Mouse (Mus musculus) cortical plate, adult 2 months (tissue): ENCODE measurements at regions not wholly inside any gene's neighbourhood (a gene's known extent, or its start where the extent isn't known, plus 50 kb on each side); places are given as distances from the start of the nearest gene placed in this dataset.

Experiments
- H3K27ac ChIP-seq: fragments of 200-500 bp; 2 replicates; pipeline ENCODE4 v1.5.1; 2012; ENCODE audit warnings: low read length, control low read depth, inconsistent platforms; ENCODE audit not compliant: insufficient read depth
- H3K4me1 ChIP-seq: fragments of 200-500 bp; 2 replicates; pipeline ENCODE4 v1.6.1; 2011; ENCODE audit warnings: low read length; ENCODE audit not compliant: control insufficient read depth, insufficient read depth
- H3K4me3 ChIP-seq: fragments of 200-500 bp; 2 replicates; pipeline ENCODE4 v1.5.1; 2011; ENCODE audit warnings: mild to moderate bottlenecking, low read length, control low read depth; ENCODE audit not compliant: insufficient read depth
- CTCF ChIP-seq: fragments of 200-500 bp; IDR thresholded peaks from 2 replicates; pipeline ENCODE4 v1.5.1; 2011; ENCODE audit warnings: mild to moderate bottlenecking, control low read depth, low read length; ENCODE audit not compliant: insufficient read depth; ENCODE audit errors: extremely low read depth
- POLR2A ChIP-seq: fragments of 200-500 bp; IDR thresholded peaks from 2 replicates; pipeline ENCODE4 v1.6.1; 2011; ENCODE audit warnings: mild to moderate bottlenecking, low read length, control low read depth; ENCODE audit not compliant: insufficient read depth; ENCODE audit errors: extremely low read depth

GRCm38 (mm10) chr7:34558615-34559343, 97.8 kb downstream of the Kctd15 start:
- Histone ChIP-seq H3K4me3 (no peak overlapping the region), H3K27ac (no peak overlapping the region), H3K4me1 (no peaks in the 10 kb centered on the region)
- no peak for TF ChIP-seq CTCF
- TF ChIP-seq POLR2A, result no peak

GRCm38 (mm10) chr7:34555196-34555595, 101.3 kb downstream of the Kctd15 start:
- Histone ChIP-seq H3K4me3 (no peak overlapping the region), H3K4me1 (no peaks in the 10 kb centered on the region), H3K27ac (no peak overlapping the region)
- TF ChIP-seq POLR2A (no peak), CTCF (no peak)

- TF ChIP-seq CTCF, result no peak
- no peak for TF ChIP-seq POLR2A
- no peak overlapping the region for H3K4me3 ChIP-seq
- no peak overlapping the region for H3K27ac ChIP-seq
- no peaks in the 10 kb centered on the region for H3K4me1 ChIP-seq
Observed at GRCm38 (mm10) chr7:34546609-34547316, 109.8 kb downstream of the Kctd15 start.

- H3K27ac ChIP-seq, result no peak overlapping the region
- H3K4me1 ChIP-seq, result no peaks in the 10 kb centered on the region
- no peak overlapping the region for H3K4me3 ChIP-seq
- TF ChIP-seq CTCF (no peak), POLR2A (no peak)
Observed at GRCm38 (mm10) chr7:34545906-34546305, 110.6 kb downstream of the Kctd15 start.

GRCm38 (mm10) chr7:34541906-34542305, 114.6 kb downstream of the Kctd15 start:
- Histone ChIP-seq H3K4me1 (no peaks in the 10 kb centered on the region), H3K27ac (no peak overlapping the region), H3K4me3 (no peak overlapping the region)
- TF ChIP-seq POLR2A (no peak), CTCF (no peak)

GRCm38 (mm10) chr7:34541000-34541399, 115.5 kb downstream of the Kctd15 start:
- H3K4me1 ChIP-seq, result no peaks in the 10 kb centered on the region
- H3K27ac ChIP-seq, result no peak overlapping the region
- H3K4me3 ChIP-seq, result no peak overlapping the region
- no peak for TF ChIP-seq CTCF

- Histone ChIP-seq H3K27ac (no peak overlapping the region), H3K4me1 (no peaks in the 10 kb centered on the region), H3K4me3 (no peak overlapping the region)
- TF ChIP-seq CTCF (no peak), POLR2A (no peak)
Observed at GRCm38 (mm10) chr7:34539856-34540255, 116.7 kb downstream of the Kctd15 start.

GRCm38 (mm10) chr7:34538310-34539055, 118.0 kb downstream of the Kctd15 start:
- Histone ChIP-seq H3K4me1 (no peaks in the 10 kb centered on the region), H3K27ac (no peak overlapping the region), H3K4me3 (no peak overlapping the region)
- TF ChIP-seq CTCF, result no peak
- TF ChIP-seq POLR2A, result no peak

- no peak overlapping the region for H3K27ac ChIP-seq
- no peaks in the 10 kb centered on the region for H3K4me1 ChIP-seq
- TF ChIP-seq POLR2A (no peak), CTCF (no peak)
- no peak overlapping the region for H3K4me3 ChIP-seq
Observed at GRCm38 (mm10) chr7:34537122-34537521, 119.4 kb downstream of the Kctd15 start.
